Mouse (Mus musculus) lung, adult 2 months (tissue): Measurements from ENCODE around the gene Uts2. TPM values are rescaled to one million over a fixed set of nuclear protein-coding genes. Genes with fewer than 3 reads are reported as not detected.
A peak's percentile ranks its signal among the peaks of the same experiment; 100 is the strongest.

ENCODE experiments used
- DNase-seq: peaks from one replicate; pipeline ENCODE4 v3.0.0; 2022
- H3K4me1 ChIP-seq: fragments of 200-500 bp; 2 replicates; pipeline ENCODE4 v1.6.1; 2011; ENCODE audit warnings: low read length; ENCODE audit not compliant: control insufficient read depth, insufficient read depth
- H3K4me3 ChIP-seq: fragments of 200-500 bp; replicated peaks from 2 replicates; pipeline ENCODE3; 2011; ENCODE audit warnings: low read depth, mild to moderate bottlenecking, control low read depth, low read length; ENCODE audit errors: extremely low read depth
- CTCF ChIP-seq: fragments of 200-500 bp; IDR thresholded peaks from 2 replicates; pipeline ENCODE4 v1.5.1; 2011; ENCODE audit warnings: mild to moderate bottlenecking, low read length, control low read depth; ENCODE audit not compliant: insufficient read depth
- POLR2A ChIP-seq: fragments of 200-500 bp; IDR thresholded peaks from 2 replicates; pipeline ENCODE4 v1.6.1; 2011; ENCODE audit warnings: low read depth, mild to moderate bottlenecking, control low read depth, low read length, borderline replicate concordance; ENCODE audit errors: extremely low read depth
- WGBS: fragments of 180-500 bp; shearing (Covaris S2); methylation state at CpG from one replicate; pipeline ENCODE4 v1.1.7; 2018; 5-methylcytosine and 5-hydroxymethylcytosine counted together
- polyA plus RNA-seq: library from polyadenylated mRNA; depleted of rRNA; stranded (reverse); fragments of >200 nt; gene quantifications from 2 replicates; pipeline ENCODE4 v1.2.3, GENCODE M21; 2012; rRNA removed

Gene Uts2
- polyA plus RNA-seq, 1 experiment: not detected

GRCm38 (mm10) chr4:151044037-151044943, 47.4 kb downstream of the Uts2 start, which contains the start of gene Per3:
Per3 (minus strand) TSS chr4:151044665.
- Histone ChIP-seq H3K4me1 (peaks cover 4% of the 10 kb centered on the region; the same call in 1 of the 2 replicates), H3K4me3 (peak within 1 kb of the TSS; percentile 86)
- under 1% methylated on average over 79 of the region's 79 CpGs for WGBS
- peak; percentile 94 for TF ChIP-seq POLR2A
- TF ChIP-seq CTCF: no peak
- DNase-seq: peak; percentile 97

GRCm38 (mm10) chr4:151044944-151045570, 48.2 kb downstream of the Uts2 start:
- no peak for TF ChIP-seq CTCF
- peak; percentile 48; the same call in 1 of the 2 replicates for TF ChIP-seq POLR2A
- H3K4me3 ChIP-seq: peak overlapping the region; percentile 55
- DNase-seq: no peak
- H3K4me1 ChIP-seq: peaks cover 4% of the 10 kb centered on the region; the same call in 1 of the 2 replicates
- 4% methylated on average over 21 of the region's 21 CpGs for WGBS

- Histone ChIP-seq H3K4me1 (peaks cover 15% of the 10 kb centered on the region), H3K4me3 (no peak overlapping the region)
- 85% methylated on average over 3 of the region's 3 CpGs for WGBS
- no peak for DNase-seq
- TF ChIP-seq CTCF (no peak), POLR2A (no peak)
These were observed 49.6 kb downstream of the Uts2 start for GRCm38 (mm10) chr4:151046524-151046923.

- TF ChIP-seq POLR2A: no peak
- no peak for TF ChIP-seq CTCF
- WGBS: 43% methylated on average over 1 of the region's 1 CpGs
- no peak for DNase-seq
- H3K4me1 ChIP-seq: peaks cover 21% of the 10 kb centered on the region
- H3K4me3 ChIP-seq: no peak overlapping the region
These were observed 54.3 kb downstream of the Uts2 start for GRCm38 (mm10) chr4:151051162-151051561.

Other genes with a start within 250 kb of the Uts2 start
- 53.7 and 85.0 TPM in 2 replicates for gene Errfi1, start 143.2 kb upstream of the Uts2 start, polyA plus RNA-seq
- gene Park7, start 82.7 kb upstream of the Uts2 start, polyA plus RNA-seq: 80.9 and 112 TPM in 2 replicates
- gene Tnfrsf9, start 82.5 kb upstream of the Uts2 start, polyA plus RNA-seq: 0.54 and 1.0 TPM in 2 replicates
- 16.6 and 22.6 TPM in 2 replicates for gene Per3, start 47.6 kb downstream of the Uts2 start, polyA plus RNA-seq
- gene Vamp3, start 60.9 kb downstream of the Uts2 start, polyA plus RNA-seq: 37.7 and 70.5 TPM in 2 replicates
- not detected in 2 replicates for gene Gm13090, start 92.5 kb downstream of the Uts2 start, polyA plus RNA-seq